Mouse (Mus musculus) kidney, postnatal 14 days (tissue): ENCODE measurements around the gene Slc22a17.

Source experiments
- DNase-seq: peaks from one replicate; pipeline ENCODE4 v3.0.0; 2022; ENCODE audit warnings: mixed read lengths

The Slc22a17 gene

GRCm38 (mm10) chr14:54856703-54857102 is 56.2 kb downstream of the Slc22a17 start:
- no peak for DNase-seq
